Mouse (Mus musculus): ENCODE results near the gene Lyz2. TPM values are rescaled to one million over a fixed set of nuclear protein-coding genes. Genes with fewer than 3 reads are reported as not detected.

The Lyz2 gene
- 207 and 250 TPM in 2 replicates for polyA plus RNA-seq (2015; fragmentation: Nextera tagmentation; extraction: Ambion mirVana)

DNA sequence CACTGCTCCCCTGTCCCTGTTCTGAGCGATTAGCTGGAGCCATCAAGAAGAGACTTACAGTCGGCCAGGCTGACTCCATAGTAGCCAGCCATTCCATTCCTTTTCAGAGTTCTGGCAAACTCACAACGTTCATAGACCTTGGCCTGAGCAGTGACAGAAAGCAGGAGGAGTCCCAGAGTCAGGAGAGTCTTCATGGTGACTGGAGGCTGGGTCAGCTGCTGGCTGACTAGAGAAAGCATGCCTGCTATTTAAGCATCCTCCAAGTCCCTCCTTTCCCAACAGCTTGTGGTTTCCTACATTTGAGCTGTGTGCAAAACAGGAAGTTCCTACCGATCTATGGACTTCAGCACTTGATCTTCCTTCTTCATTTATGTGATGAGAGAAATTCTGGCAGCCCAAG, at the start of gene Lyz2:
Gene Lyz2, minus strand, starts transcription at position 273 of the 400 bp plus-strand sequence.
- H3K36me3 ChIP-seq (ENCODE audit: control insufficient read depth, insufficient read depth, low read length), result no peaks in the 10 kb centered on the region
- no peak within 1 kb of the TSS for H3K27ac ChIP-seq (ENCODE audit: low read length)
- H3K27me3 ChIP-seq (ENCODE audit: control insufficient read depth, insufficient read depth, low read depth, low read length), result no peaks in the 10 kb centered on the region
- WGBS, result 42% methylated on average over 4 of the region's 4 CpGs
- H3K4me3 ChIP-seq (ENCODE audit: low read length), result no peak within 1 kb of the TSS
- no peak within 1 kb of the TSS for H3K9ac ChIP-seq (ENCODE audit: low read length)
- H3K4me1 ChIP-seq (replicated peaks; ENCODE audit: control insufficient read depth, insufficient read depth, low read length), result no peaks in the 10 kb centered on the region
- H3K9me3 ChIP-seq (ENCODE audit: control insufficient read depth, low read length), result no peaks in the 10 kb centered on the region
- no peak within 1 kb of the TSS for H3K4me2 ChIP-seq (ENCODE audit: low read depth, low read length)
- ATAC-seq (ENCODE audit: low read depth), result no peak

DNA sequence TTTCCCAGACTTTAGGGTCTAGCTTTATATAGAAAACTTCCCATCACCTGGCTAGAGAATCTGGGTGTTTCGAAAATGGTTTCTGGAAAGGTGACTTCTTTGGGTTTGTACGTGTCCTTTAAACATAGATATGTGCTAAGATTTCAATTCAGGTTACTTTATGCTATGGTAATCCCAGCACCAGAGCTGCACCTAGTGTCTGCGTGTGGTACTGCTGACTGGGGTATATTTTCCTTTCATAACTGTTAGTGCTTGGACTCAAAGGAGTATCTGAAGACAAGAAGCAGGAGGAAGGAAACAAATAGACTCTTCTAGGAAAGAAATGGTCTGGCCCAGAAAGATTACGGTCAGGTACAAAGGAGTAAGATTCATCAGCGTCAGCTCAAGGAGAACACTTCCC, 48.4 kb upstream of the Lyz2 start:
- WGBS, result 70% methylated on average over 5 of the region's 5 CpGs
- Histone ChIP-seq H3K27ac (ENCODE audit: low read length) (no peak overlapping the region), H3K4me1 (replicated peaks; ENCODE audit: control insufficient read depth, insufficient read depth, low read length) (no peaks in the 10 kb centered on the region), H3K36me3 (ENCODE audit: control insufficient read depth, insufficient read depth, low read length) (no peaks in the 10 kb centered on the region), H3K27me3 (ENCODE audit: control insufficient read depth, insufficient read depth, low read depth, low read length) (no peaks in the 10 kb centered on the region), H3K4me2 (ENCODE audit: low read depth, low read length) (no peak overlapping the region), H3K9ac (ENCODE audit: low read length) (no peak overlapping the region), H3K9me3 (ENCODE audit: control insufficient read depth, low read length) (no peaks in the 10 kb centered on the region), H3K4me3 (ENCODE audit: low read length) (no peak overlapping the region)
- ATAC-seq (ENCODE audit: low read depth), result no peak

DNA sequence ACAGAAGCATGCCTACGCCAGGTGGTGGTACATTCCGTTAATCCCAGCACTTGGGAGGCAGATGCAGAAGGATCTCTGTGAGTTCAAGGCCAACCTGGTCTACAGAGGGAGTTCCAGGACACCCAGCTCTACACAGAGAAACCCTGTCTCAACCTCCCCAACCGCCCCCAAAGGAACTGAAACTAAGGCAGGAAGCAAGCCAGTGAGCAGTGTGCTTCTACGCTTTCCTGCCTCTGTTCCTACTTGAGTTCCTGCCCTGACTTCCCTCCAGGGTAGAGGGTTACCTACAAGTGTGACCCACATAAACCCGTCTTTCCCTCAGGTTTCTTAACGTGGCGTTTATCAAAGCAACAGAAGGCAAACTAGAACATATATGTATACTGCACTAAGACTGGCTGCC, 41.7 kb upstream of the Lyz2 start:
- no peak for ATAC-seq (ENCODE audit: low read depth)
- H3K36me3 ChIP-seq (ENCODE audit: control insufficient read depth, insufficient read depth, low read length), result no peaks in the 10 kb centered on the region
- H3K4me1 ChIP-seq (replicated peaks; ENCODE audit: control insufficient read depth, insufficient read depth, low read length), result no peaks in the 10 kb centered on the region
- no peaks in the 10 kb centered on the region for H3K27me3 ChIP-seq (ENCODE audit: control insufficient read depth, insufficient read depth, low read depth, low read length)
- H3K9ac ChIP-seq (ENCODE audit: low read length), result no peak overlapping the region
- H3K4me3 ChIP-seq (ENCODE audit: low read length), result no peak overlapping the region
- H3K9me3 ChIP-seq (ENCODE audit: control insufficient read depth, low read length), result no peaks in the 10 kb centered on the region
- 79% methylated on average over 7 of the region's 7 CpGs for WGBS
- H3K27ac ChIP-seq (ENCODE audit: low read length), result no peak overlapping the region
- no peak overlapping the region for H3K4me2 ChIP-seq (ENCODE audit: low read depth, low read length)

DNA sequence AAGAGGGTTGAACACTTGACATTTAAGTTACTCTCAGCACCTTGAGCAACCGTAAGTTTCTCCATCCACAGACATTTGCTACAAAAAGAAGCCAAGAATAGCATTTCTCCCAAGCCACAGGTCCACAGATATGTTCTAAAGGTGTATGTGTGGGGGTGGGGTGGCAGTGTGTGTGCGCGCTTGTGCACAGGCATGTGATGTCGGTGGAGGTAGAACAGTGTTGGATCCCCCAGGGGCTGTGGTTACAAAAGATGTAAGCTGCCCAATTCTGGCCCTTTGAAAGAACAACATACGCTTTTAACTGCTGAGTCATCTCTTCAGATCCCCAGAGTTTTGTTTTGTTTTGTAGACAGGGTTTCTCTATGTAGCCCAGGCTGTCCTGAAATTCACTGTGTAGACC, 40.5 kb upstream of the Lyz2 start:
- H3K4me2 ChIP-seq (ENCODE audit: low read depth, low read length), result no peak overlapping the region
- no peak overlapping the region for H3K9ac ChIP-seq (ENCODE audit: low read length)
- H3K36me3 ChIP-seq (ENCODE audit: control insufficient read depth, insufficient read depth, low read length), result no peaks in the 10 kb centered on the region
- no peaks in the 10 kb centered on the region for H3K27me3 ChIP-seq (ENCODE audit: control insufficient read depth, insufficient read depth, low read depth, low read length)
- H3K27ac ChIP-seq (ENCODE audit: low read length), result no peak overlapping the region
- H3K4me1 ChIP-seq (replicated peaks; ENCODE audit: control insufficient read depth, insufficient read depth, low read length), result no peaks in the 10 kb centered on the region
- ATAC-seq (ENCODE audit: low read depth), result no peak
- H3K4me3 ChIP-seq (ENCODE audit: low read length), result no peak overlapping the region
- WGBS, result 92% methylated on average over 5 of the region's 5 CpGs
- H3K9me3 ChIP-seq (ENCODE audit: control insufficient read depth, low read length), result no peaks in the 10 kb centered on the region

DNA sequence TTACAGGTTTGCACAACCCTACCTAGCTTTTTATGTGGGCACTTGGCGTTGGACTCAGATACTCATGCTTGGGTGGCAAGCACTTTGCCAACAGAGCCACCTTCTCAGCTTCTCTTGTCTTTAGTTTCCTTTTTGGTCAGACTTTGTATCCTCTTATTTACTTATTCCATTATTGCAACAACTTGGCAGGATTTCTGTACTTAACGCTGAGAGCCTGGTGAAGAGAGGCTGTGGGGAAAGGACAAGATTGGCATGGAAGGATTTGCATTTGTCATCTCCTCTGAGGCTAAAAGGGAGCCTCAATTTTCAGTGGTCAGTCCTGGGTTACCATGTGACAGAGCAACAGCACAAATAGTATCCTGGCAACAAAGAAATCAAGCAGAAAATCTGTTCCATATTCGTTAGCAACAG, 38.5 kb upstream of the Lyz2 start:
- Histone ChIP-seq H3K4me1 (replicated peaks; ENCODE audit: control insufficient read depth, insufficient read depth, low read length) (no peaks in the 10 kb centered on the region), H3K36me3 (ENCODE audit: control insufficient read depth, insufficient read depth, low read length) (no peaks in the 10 kb centered on the region), H3K4me2 (ENCODE audit: low read depth, low read length) (no peak overlapping the region), H3K9me3 (ENCODE audit: control insufficient read depth, low read length) (no peaks in the 10 kb centered on the region), H3K27ac (ENCODE audit: low read length) (peak overlapping the region; percentile 41; the same call in 1 of the 2 replicates), H3K27me3 (ENCODE audit: control insufficient read depth, insufficient read depth, low read depth, low read length) (no peaks in the 10 kb centered on the region), H3K9ac (ENCODE audit: low read length) (no peak overlapping the region), H3K4me3 (ENCODE audit: low read length) (no peak overlapping the region)
- WGBS, result 56% methylated on average over 3 of the region's 3 CpGs
- peak; percentile 47 for ATAC-seq (ENCODE audit: low read depth)

DNA sequence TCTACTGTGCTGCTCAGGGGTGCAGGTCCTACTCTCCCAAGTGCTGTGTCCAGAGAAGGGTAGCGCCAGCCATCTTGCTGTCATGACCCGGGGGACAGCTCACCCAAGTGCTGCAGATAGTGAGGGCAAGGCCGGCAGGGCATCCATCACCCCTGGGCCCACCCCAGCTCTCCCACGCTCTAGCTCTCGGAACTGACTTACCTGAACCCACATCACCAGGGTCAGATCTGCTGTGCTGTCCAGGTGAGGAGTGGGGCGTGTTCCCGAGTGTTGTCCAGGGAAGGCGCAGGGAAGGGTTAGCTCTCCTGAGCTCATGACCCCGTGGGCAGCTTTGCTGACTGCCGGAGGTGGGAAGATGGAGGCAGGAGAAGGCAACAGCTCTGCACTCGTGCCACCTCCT, 34.3 kb upstream of the Lyz2 start:
- H3K9me3 ChIP-seq (ENCODE audit: control insufficient read depth, low read length), result no peaks in the 10 kb centered on the region
- no peak overlapping the region for H3K4me2 ChIP-seq (ENCODE audit: low read depth, low read length)
- ATAC-seq (ENCODE audit: low read depth), result no peak
- H3K27me3 ChIP-seq (ENCODE audit: control insufficient read depth, insufficient read depth, low read depth, low read length), result no peaks in the 10 kb centered on the region
- H3K9ac ChIP-seq (ENCODE audit: low read length), result no peak overlapping the region
- H3K36me3 ChIP-seq (ENCODE audit: control insufficient read depth, insufficient read depth, low read length), result no peaks in the 10 kb centered on the region
- no peak overlapping the region for H3K27ac ChIP-seq (ENCODE audit: low read length)
- no peaks in the 10 kb centered on the region for H3K4me1 ChIP-seq (replicated peaks; ENCODE audit: control insufficient read depth, insufficient read depth, low read length)
- 84% methylated on average over 11 of the region's 11 CpGs for WGBS
- no peak overlapping the region for H3K4me3 ChIP-seq (ENCODE audit: low read length)

DNA sequence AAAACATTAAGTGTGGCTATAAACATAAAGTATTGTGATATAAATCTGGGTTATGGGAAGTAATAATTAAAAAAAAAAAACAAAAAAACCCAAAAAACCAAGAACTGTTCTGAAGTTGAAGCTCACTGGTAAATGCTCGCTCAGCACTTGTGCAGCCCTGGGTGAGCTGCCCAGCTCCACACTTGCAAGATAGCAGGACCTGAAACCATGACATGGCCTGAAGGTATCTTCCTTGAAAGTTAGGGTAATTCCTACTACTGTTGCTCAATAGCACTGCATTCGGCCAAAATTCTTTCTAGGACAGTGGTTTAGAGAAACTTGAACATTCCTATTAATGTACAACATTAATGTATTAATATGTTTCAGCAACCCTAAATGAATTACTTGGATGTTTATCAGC, 31.0 kb upstream of the Lyz2 start:
- H3K4me1 ChIP-seq (replicated peaks; ENCODE audit: control insufficient read depth, insufficient read depth, low read length), result no peaks in the 10 kb centered on the region
- ATAC-seq (ENCODE audit: low read depth), result no peak
- H3K36me3 ChIP-seq (ENCODE audit: control insufficient read depth, insufficient read depth, low read length), result no peaks in the 10 kb centered on the region
- no peak overlapping the region for H3K4me2 ChIP-seq (ENCODE audit: low read depth, low read length)
- no peaks in the 10 kb centered on the region for H3K27me3 ChIP-seq (ENCODE audit: control insufficient read depth, insufficient read depth, low read depth, low read length)
- H3K27ac ChIP-seq (ENCODE audit: low read length), result no peak overlapping the region
- H3K9me3 ChIP-seq (ENCODE audit: control insufficient read depth, low read length), result no peaks in the 10 kb centered on the region
- 78% methylated on average over 2 of the region's 2 CpGs for WGBS
- H3K4me3 ChIP-seq (ENCODE audit: low read length), result no peak overlapping the region
- H3K9ac ChIP-seq (ENCODE audit: low read length), result no peak overlapping the region

DNA sequence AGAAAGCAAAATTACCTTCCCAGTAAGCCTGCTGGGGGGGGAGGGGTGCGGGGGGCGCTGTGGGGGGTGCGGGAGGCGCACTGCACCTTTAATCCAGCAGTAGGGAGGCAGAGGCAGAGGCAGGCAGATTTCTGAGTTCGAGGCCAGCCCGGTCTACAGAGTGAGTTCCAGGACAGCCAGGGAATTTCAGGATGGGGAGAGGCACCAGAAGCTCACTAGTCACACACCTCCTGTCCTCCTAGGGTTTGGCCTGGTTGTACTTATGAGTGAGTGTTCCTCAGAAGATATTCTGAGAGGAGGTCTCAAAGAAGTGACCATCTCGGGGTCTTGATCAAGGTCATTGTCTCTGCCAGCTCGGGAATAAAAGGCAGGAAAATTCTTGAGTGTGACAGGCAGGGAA, 30.0 kb upstream of the Lyz2 start:
- WGBS, result 79% methylated on average over 8 of the region's 8 CpGs

DNA sequence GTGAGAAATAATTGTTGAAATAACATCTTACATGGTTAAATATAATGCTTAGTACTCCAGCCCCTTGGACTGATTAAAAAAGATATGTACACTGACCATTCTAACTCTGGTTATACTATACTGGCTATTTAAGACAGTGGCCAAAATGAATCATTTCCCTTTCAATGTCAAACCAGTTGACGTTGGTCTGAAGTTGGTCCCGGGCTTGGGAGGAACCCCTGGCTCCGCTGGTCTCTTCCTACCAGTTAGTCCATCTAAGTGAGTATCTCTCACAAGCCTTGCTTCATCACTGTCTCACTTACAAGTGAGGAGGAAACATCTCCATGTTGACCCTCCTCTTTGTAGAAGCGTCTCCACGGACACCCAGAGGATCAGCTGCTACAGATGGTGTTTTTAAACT, 22.2 kb upstream of the Lyz2 start:
- Histone ChIP-seq H3K27me3 (ENCODE audit: control insufficient read depth, insufficient read depth, low read depth, low read length) (no peaks in the 10 kb centered on the region), H3K4me2 (ENCODE audit: low read depth, low read length) (no peak overlapping the region), H3K9me3 (ENCODE audit: control insufficient read depth, low read length) (no peaks in the 10 kb centered on the region), H3K36me3 (ENCODE audit: control insufficient read depth, insufficient read depth, low read length) (no peaks in the 10 kb centered on the region), H3K27ac (ENCODE audit: low read length) (no peak overlapping the region), H3K4me3 (ENCODE audit: low read length) (no peak overlapping the region), H3K9ac (ENCODE audit: low read length) (no peak overlapping the region), H3K4me1 (replicated peaks; ENCODE audit: control insufficient read depth, insufficient read depth, low read length) (no peaks in the 10 kb centered on the region)
- ATAC-seq (ENCODE audit: low read depth), result no peak
- WGBS, result 78% methylated on average over 5 of the region's 5 CpGs

More for the DNA sequence above, 30.0 kb upstream of the Lyz2 start:
- Histone ChIP-seq H3K4me1 (replicated peaks; ENCODE audit: control insufficient read depth, insufficient read depth, low read length) (no peaks in the 10 kb centered on the region), H3K9me3 (ENCODE audit: control insufficient read depth, low read length) (no peaks in the 10 kb centered on the region), H3K27me3 (ENCODE audit: control insufficient read depth, insufficient read depth, low read depth, low read length) (no peaks in the 10 kb centered on the region), H3K4me2 (ENCODE audit: low read depth, low read length) (no peak overlapping the region), H3K36me3 (ENCODE audit: control insufficient read depth, insufficient read depth, low read length) (no peaks in the 10 kb centered on the region), H3K4me3 (ENCODE audit: low read length) (no peak overlapping the region), H3K9ac (ENCODE audit: low read length) (no peak overlapping the region), H3K27ac (ENCODE audit: low read length) (no peak overlapping the region)
- no peak for ATAC-seq (ENCODE audit: low read depth)

DNA sequence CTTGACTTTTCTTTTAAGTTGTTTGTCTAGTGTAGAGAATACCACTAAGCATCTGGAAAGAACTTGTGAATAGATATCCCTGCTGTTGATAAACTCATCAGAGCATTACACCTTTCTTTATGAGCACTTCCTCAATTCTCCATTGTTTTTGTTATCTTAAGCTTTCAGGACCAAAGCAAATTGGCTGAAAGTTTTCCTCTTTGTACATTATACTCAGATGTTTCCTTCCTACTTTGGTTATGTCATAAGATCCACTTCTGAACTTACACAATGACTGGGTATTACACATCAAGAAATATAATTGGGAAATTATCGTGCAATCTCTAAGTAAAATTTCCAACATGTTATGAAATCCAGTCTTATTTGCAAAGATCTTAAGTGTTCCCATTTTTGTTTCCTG, 19.6 kb upstream of the Lyz2 start:
- WGBS, result 67% methylated on average over 1 of the region's 1 CpGs
- no peak for ATAC-seq (ENCODE audit: low read depth)

More for the DNA sequence above, 19.6 kb upstream of the Lyz2 start:
- H3K4me3 ChIP-seq (ENCODE audit: low read length), result no peak overlapping the region
- H3K4me1 ChIP-seq (replicated peaks; ENCODE audit: control insufficient read depth, insufficient read depth, low read length), result no peaks in the 10 kb centered on the region
- no peak overlapping the region for H3K4me2 ChIP-seq (ENCODE audit: low read depth, low read length)
- no peak overlapping the region for H3K27ac ChIP-seq (ENCODE audit: low read length)
- H3K27me3 ChIP-seq (ENCODE audit: control insufficient read depth, insufficient read depth, low read depth, low read length), result no peaks in the 10 kb centered on the region
- no peaks in the 10 kb centered on the region for H3K36me3 ChIP-seq (ENCODE audit: control insufficient read depth, insufficient read depth, low read length)
- H3K9ac ChIP-seq (ENCODE audit: low read length), result no peak overlapping the region
- H3K9me3 ChIP-seq (ENCODE audit: control insufficient read depth, low read length), result no peaks in the 10 kb centered on the region
